Mouse (Mus musculus) cerebellum, postnatal 36 days (tissue): ENCODE data around the gene Gm45140.

Experiments used
- DNase-seq, 2 experiments: peaks; one replicate each; pipeline ENCODE4 v3.0.0; 2021 to 2022; ENCODE audit warnings: mixed read lengths in 2 of 2

Gene Gm45140

DNA sequence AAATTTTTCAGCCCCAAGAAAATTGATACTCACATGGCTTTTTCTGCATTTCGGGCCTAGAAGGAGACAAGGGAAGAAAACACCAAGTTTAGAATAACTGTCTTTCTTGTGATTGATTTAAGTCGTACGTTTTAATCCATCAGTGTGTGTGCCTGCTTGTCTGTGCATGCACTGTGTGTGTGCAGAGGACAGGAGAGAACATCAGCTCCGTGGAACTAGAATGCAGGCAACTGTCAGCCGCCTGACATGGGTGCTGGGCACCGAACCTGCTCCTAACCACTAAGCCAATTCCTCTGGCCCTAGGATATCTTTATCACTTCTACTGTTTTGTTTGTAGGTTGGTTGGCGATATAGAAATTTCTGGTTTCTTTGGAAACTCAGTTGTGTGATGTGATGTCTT is at the start of gene Gm45140:
Gm45140 (minus strand) TSS at position 101 of the 400 bp plus-strand sequence.
- DNase-seq, result no peak

DNA sequence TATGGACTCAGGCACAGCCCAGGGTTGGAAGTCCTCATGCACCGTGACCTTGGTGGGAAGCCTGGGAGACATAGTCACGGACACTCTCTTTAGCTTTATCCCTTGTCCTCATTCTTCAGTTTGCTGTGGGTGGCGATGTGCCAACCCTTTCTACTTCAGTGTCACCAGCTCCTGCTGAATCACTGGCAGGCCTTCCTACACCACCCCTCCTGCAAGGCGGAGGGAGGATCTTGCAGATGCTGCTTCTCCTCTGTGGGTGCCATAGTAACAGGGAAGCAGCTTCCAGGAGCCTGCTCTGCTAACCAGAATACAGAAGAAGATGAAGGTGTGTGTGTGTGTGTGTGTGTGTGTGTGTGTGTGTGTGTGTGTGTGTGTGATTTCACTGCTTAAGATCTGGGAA is 47.2 kb upstream of the Gm45140 start:
- DNase-seq, result no peak

DNA sequence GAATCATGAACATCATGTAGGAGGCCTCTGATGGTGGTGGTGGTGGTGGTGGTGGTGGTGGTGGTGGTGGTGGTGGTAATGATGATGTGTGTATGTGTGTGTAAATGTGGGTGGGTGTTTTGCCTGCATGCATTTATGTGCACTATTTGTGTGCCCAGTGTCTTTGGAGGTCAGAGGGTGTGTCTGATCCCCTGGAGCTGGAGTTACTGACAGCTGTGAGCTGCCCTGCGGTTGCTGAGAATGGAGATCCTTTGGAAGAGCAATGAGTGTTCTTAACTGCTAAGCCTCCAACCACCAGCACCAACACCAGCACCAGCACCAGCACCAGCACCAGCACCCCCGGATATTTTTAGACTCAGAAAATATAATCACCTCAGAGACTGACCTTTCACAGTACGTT is 46.6 kb upstream of the Gm45140 start:
- no peak for DNase-seq

DNA sequence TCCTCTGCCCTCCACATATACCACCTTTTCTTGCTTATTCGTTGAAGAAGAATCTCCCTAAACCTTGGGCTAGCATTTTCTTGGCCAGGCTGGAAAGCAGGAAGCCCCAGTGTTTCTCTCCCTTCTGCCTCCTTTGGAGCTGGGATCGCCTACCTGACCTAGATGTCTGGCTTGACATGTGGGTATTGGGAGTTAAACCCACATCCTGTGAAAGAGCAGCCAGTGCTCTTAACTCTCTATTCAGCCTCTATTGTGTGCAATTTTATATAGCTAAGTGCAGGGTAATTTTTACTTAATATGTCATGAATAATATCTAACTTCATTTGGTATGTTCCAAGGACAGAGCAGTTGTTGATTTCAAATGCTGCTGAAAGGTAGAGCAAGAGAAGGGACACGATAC is 44.0 kb upstream of the Gm45140 start:
- no peak for DNase-seq

DNA sequence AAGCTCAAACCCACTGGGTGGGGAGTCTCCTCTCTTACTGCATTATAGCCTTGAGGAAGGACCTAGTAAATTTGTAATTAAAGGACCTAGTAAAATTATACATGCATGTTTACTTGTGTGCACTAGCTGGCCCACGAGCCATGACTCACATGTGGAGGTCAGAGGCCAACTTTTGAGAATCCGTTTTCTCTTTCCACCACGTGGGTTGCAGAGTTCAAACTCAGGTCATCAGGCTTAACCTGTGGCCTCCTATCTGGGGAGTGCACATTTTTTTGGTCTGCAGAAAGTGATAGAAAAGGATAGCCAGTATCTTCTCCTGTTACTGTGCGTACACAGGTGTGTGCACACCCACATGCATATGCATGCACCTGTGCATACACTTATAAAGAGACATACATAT is 43.4 kb upstream of the Gm45140 start:
- DNase-seq, result no peak

DNA sequence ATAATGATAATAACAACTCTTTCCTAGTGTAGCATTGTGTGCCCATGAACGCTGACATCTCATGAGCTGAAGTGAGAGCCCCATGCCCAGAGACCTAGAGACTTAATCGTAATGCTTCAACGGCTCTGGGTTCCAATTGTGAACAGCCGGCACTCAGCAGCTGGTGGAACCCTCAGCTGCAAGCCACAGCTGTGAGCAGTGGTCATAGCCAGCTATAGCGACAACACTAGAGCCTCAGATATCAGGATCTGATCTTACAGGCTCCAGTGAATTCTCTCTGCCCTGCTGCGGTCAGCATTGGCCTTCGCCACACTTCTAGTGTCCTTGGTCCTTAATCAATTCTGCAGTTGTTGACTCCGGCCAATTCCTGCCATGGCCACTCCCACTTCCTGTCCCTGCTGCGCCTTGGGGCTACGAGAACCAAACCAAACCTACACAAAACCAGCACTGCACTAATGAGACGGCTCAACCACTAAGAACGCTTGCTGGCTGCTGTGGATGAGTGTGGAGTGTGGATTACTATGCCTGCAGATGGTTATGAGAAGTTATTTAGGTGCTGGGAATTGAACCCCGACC is 40.6 kb upstream of the Gm45140 start:
- no peak for DNase-seq

DNA sequence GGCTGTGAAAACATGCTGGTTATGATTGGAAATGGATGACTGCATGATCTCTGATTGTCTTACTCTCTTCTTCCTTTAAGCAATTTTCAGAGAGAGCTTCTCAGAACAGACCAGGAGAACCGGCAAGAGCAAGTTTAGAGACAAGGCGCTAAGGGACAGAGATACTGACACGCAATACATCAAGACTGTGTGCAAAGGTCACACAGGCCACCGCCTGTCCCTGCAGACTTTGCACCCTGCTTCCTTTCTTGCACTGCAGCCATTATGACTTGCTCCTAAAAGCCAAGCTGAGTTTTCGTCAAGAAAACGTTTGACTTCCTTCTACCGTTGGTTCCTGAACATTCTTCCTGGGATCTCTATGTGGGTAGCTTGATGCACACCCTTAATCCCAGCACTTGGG is 40.0 kb upstream of the Gm45140 start:
- no peak for DNase-seq

DNA sequence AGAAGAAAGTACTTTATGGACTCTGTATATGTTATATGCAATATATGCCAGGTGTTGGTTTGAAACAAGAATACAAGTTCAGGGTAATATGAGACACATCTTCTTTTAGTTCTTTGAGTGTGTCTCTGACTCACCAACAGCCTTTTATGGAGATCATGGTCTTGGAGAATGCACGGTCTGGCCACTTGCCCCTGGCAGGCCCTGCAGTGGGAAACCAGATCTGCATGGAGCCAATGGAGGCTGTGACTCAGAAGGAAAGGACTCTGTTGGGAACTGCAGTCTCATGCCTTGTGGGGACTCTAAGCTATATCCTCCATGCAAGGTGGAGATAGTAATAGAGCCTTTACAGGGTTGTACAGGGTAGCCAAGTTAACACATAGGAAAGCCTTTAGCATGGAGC is 39.5 kb upstream of the Gm45140 start:
- DNase-seq, result no peak

DNA sequence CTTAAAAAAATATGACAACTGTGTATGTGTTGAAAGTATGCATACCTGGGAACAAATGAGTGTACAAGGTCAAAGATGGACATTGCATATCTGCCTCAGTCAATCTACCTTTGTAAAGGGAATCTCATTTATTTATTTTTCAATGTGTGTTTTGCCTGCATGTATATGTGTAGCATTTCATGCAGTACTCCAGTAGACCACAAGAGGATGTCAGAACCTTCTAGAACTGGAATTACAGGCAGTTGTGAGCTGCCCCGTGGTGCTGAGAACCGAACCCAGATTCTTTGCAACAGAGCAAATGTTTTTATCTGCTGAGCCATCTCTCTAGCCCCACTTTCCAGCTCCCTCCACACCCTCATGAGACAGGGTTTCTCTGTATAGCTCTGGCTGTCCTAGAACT is 38.4 kb upstream of the Gm45140 start:
- no peak for DNase-seq

DNA sequence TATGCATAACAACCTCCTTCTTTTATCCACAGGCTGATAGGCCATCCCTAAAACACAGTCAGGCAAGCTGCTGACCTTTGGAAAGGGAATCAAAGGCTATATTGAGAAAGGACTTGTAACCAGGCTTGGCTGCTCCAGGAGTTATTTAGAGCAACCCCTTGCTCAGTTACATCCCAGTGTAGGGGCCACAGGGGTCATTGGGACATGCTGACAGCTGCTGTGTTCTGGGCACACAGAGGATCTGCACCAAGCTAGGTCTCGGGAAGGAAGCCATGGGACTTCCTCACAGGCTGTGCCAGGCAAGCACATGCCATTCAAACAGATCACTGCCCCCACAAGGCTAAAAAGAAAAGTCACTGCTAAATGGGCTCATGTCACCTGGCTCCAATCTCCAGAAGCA is 37.5 kb upstream of the Gm45140 start:
- no peak for DNase-seq

DNA sequence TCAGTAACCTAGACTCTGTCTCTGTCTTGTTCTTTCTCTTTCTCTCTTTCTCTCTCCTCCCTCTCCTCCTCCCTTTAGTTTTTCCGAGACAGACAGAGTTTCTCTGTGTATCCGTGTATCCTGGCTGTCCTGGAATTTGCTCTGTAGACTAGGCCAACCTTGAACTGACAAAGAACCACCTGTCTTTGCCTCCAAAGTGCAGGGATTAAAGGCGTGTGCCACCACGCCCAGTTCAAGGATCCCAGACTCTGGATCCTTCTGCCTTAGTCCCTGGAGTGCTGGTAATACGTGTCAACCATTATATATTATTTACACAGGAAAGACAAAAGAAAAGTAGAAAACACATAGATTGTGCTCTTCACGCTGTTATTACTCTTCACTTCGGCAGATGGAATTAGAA is 35.6 kb upstream of the Gm45140 start:
- no peak for DNase-seq

DNA sequence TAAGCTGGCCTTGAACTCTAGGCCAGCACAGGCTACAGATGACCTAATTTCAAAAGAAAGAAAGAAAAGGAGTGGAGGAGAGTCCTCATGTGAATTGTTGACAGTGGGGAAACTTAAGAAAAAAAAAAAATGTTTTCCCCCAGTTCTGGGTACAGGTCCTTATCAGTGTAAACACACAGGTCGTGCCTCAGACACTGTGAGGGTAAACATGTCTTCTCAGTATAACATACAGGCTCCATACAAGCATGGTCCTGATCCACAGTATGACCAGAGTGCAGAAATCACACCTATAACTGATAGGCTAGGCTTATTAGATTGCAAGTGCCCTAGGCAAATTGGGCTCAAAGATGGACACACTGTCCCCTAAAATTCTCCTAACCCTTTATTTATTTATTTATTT is 34.8 kb upstream of the Gm45140 start:
- no peak for DNase-seq

DNA sequence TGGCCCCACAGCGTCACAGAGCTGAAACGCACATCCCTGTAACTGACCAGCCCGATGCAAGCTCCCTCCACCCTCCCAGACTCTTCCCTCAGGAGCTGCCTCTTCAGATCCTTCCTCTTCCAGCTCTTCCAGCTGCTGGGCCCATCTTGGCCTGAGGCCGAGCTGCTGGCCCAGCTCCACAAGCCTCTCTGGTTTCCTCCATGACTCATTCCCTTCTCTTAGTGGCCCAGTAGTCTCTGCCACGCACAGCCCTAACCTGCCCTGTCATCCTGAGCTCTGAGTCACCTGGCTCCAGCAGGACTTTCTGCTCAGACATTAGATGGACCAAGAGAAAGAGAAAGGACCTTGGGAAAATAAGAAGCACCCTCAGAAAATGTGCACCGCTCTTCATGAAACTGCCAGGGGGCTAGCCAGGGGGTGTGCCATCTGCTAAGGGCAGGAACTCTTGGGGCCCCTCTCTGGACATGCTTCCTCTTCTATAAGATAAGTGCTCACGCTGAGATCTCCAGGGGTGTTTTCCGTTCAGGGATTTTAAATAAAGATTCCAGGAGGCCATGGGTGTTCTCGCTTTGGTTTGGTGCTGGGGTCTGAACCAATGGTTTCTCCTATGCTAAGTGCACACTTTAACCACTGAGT is 33.4 kb upstream of the Gm45140 start:
- no peak for DNase-seq

DNA sequence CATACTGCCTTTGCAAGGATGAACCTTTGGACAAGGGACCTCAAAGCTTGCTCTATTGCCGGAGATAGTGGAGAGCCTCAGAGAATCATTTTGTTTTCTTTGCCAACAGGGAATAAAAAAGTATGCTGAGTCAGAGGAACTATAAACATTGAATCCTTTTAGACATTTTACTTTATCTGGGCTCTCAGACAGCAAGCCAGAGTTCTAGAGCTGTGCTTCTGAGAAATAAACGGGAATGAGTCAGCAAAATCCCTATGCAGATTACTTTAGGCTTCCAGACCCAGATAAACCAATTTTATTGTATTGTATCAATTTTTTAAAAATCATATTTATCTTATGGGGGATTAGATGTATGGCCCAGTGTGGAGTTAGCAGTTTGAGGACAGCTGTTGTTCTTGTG is 31.7 kb upstream of the Gm45140 start:
- DNase-seq, result no peak

DNA sequence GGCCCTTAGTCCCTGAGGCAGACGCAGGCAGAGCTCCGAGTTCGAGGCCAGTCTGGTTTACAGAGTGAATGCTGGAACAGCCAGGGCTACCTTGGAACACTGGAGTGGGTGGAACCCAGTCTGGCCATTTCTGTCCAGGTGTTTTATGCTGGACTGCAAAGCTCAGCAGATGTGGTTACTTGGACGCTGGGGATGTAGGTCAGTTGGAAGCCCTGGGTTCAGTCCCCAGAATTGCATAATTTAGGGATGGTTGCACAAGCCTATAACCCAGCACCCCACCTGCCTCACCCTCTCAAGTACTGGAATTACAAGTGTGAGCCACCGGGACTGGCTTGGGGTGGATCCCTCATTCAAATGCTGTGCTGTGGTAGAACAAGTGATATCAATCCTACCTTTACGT is 30.6 kb upstream of the Gm45140 start:
- no peak for DNase-seq

DNA sequence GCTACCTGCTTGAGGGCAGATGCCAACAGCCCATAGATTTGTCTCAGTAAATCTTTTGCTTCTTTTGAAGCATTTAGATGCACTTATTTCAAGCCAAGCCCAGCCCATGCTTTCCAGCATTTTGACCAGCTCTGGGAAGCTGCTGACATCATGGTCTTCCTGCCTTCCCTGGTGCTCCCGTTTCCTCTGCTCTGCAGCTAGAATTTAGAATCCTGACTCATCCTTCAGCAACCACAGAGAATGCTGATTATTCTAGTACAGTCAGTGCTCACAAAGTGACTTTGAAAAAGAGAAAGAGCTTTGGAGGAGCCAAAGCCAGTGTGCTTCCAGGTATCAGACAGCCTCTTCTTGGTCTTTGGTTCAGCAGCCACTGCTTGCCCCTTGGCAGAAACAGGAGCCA is 21.5 kb upstream of the Gm45140 start:
- DNase-seq, result no peak

DNA sequence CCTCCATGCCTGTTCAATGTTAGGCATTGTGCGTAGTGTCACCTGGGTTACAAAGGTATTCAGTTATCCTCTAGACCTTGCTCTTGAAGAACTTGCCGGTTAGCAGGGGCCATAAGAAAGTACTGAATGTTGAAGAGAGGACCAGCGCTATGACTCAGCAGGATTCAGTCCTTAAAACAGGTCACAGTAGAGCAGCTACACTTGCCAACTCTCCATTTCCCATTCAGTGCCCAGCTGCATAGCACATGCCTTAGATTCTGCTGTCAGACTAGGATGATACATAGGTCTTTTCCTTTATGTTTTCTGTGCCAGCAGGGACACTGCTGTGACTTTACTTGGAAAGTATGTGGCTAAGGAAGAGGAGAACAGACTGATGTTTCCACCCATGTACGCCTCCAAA is 17.9 kb upstream of the Gm45140 start:
- no peak for DNase-seq

DNA sequence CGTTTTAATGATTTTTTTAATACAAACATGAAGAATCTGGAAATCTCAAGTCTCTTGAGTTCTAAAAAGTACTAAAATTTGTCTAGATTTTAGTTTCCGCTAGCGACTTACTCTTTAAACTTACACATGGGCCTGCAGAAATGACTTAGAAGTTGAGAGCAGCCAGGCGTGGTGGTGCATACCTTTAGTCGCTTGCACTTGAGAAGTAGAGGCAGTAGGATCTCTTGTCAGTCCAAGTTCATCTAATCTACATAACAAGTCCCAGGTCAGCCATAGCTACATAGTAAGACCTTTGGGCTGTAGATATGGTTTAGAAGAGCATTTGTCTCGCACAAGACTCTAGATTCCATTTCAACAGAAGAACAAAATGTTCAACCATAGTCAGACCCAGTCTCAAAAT is 16.3 kb upstream of the Gm45140 start:
- no peak for DNase-seq

DNA sequence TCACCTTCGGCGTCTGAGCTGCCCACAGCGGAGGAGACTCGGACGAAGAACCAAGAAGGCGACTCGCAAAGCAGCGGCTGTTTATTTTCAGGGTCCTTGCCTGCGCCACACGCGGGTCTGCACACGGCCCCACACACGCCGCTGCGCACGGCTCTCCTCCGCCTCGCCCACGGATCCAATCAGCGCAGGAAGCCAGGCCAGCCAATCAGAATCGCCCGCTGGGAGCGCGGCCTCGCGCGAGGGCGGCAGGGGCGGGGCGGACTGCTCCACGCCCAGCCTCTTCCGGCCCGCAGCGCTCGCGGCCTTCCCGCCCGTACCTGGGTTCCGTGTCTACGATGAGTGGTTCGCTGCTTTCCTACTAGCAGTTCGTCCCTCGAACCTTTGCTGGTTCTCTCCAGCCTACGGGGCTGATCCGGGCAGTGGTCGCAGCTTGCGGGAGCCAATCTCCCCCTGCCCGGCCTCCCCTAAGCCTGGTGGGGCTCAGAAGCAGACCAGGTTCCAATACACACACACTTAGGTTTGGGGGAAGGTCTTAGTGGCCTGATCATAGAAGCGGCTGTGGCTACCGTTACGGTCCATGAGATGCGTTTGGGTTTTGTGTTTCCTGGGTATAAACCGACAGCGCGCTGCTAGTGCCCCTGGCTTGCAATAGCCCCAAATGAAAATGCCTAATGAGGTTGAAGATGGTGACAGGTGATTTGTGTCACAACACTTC is 15.5 kb upstream of the Gm45140 start, which contains the start of gene Cnbp:
Cnbp (minus strand) TSS at position 207 of the 715 bp plus-strand sequence.
- DNase-seq, result peak; percentile 97 to 99

DNA sequence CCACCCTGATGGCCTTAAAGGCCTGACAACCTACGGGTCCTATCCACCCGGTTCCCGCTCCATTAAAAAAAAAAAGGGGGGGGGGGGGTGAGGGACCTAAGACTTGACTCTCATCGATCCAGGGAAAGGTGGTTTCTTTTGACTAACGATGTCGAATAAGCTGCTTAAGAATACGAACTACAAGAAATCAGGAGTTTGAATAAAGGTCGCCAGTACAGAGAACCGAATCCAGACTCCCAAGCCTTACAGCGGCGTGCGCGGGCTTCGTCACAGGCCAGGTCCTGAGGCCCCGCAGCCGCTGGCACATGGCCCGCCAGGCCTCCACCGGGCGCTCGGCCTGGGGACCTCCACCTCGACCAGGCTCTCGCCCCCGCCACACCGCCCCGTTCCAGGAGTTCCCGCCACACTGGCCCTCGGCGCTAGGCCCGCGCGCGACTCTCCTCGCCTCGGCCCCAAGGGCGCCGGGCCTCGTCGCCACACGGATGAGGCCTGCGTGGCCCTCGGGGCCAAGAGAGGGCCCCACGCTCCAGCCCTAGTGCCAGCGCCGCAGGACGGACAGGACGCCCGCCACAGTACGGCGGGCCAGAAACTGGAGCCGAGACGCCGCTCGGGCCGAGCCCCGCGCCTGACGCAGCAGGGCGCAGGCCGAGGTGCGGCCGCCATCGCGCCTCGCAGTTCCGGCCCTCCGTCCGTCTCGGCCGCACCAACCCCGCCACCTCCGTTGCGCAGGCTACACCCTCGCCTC is 14.7 kb upstream of the Gm45140 start:
- DNase-seq, result peak; percentile 60 to 67

DNA sequence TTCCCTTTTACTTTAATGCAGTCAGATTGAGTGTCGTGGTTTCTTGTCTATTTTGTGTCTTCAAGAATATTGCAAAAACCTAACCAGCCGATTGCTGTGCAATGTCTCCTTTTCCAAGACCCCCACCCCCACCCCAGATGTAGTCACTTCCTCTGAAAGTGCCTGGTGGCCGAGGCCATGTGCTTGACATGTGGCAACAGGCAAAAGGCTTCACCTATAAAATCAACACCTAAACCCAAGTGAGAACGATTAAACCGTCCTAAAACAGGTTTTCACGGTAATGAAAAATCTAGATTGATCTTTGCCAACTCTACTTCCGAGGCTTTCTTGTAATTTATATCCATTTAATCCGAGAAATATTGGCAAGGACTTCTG is 14.2 kb upstream of the Gm45140 start:
- no peak for DNase-seq

DNA sequence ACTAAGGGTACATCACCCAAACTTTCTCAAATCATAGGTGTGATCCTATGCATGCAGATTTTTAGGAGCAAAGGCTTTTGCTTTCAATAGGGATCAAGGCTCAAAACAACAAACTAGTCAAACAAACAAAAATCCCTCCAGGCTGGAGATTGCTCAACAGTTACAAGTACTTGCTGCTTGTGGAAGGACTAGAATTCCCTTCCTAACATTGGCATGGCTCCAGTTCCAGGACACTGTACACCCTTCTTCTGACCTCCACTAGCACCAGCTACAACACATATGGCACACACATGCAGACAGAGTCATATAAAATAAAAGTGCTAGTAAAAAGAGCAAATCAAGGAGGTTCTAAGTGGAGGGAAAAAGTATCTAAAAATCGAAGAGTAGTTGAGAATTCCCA is 11.2 kb upstream of the Gm45140 start:
- DNase-seq, result no peak

DNA sequence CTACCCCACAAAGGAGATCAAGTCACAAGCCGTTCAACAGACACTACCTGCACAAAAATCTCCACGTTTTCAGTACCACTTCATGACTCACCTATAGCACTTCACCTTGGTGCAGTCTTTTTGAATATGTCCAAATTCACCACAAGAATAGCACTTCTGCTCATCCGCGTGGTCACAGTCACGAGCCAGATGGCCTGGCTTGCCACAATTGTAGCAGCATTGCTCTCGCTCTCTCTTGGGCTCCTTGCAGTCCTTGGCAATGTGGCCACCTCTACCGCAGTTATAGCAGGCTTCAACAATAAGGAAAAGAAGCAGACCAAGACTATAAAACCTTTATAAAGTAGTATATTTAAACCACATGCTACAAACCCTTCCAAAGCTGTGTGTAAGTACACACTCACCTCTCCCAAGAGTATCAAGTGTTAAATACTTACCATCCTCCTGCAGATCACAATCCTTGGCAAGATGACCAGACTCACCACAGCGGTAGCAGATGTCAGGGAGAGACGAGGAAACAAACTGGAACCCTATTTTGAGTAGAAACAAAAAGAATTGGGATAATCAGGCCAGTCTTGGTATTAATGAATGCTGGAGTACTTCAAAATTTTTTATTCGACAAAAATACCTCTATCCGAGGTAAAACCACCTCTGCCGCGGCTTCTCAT is 9.6 kb upstream of the Gm45140 start:
- peak; percentile 61 to 65 for DNase-seq
